Mouse (Mus musculus) midbrain, embryonic 16.5 days (tissue): Measurements from ENCODE around the gene Gm49403. TPM values are rescaled to one million over a fixed set of nuclear protein-coding genes. Genes with fewer than 3 reads are reported as not detected.

ENCODE experiments used
- ATAC-seq: fragments of 200-750 bp; cut with Nextera tagmentation; 2 replicates; pipeline ENCODE4 v1.8.0; 2017; ENCODE audit warnings: moderate TSS enrichment
- H3K27ac ChIP-seq: fragments of 300-500 bp; sonication (generic); 2 replicates; pipeline ENCODE4 v1.5.1; 2014; ENCODE audit warnings: mild to moderate bottlenecking, low read length, mixed read lengths
- H3K27me3 ChIP-seq: fragments of 300-500 bp; sonication (generic); 2 replicates; pipeline ENCODE4 v1.6.1; 2014; ENCODE audit warnings: low read depth, low read length, mixed read lengths; ENCODE audit not compliant: control insufficient read depth, insufficient read depth
- H3K36me3 ChIP-seq: fragments of 300-500 bp; sonication (generic); 2 replicates; pipeline ENCODE4 v1.6.1; 2014; ENCODE audit warnings: mild to moderate bottlenecking, low read length, moderate library complexity, mixed read lengths; ENCODE audit not compliant: control insufficient read depth, insufficient read depth
- H3K4me1 ChIP-seq: fragments of 300-500 bp; sonication (generic); 2 replicates; pipeline ENCODE4 v1.6.1; 2014; ENCODE audit warnings: mild to moderate bottlenecking, low read length, mixed read lengths; ENCODE audit not compliant: control insufficient read depth, insufficient read depth
- H3K4me2 ChIP-seq: fragments of 300-500 bp; sonication (generic); 2 replicates; pipeline ENCODE4 v1.6.1; 2014; ENCODE audit warnings: mild to moderate bottlenecking, low read length, mixed read lengths
- H3K4me3 ChIP-seq: fragments of 300-500 bp; sonication (generic); 2 replicates; pipeline ENCODE4 v1.5.1; 2014; ENCODE audit warnings: low read depth, mild to moderate bottlenecking, low read length, moderate library complexity, mixed read lengths
- H3K9ac ChIP-seq: fragments of 300-500 bp; sonication (generic); 2 replicates; pipeline ENCODE4 v1.6.1; 2014; ENCODE audit warnings: low read depth, low read length, mixed read lengths
- H3K9me3 ChIP-seq: fragments of 300-500 bp; sonication (generic); replicated peaks from 2 replicates; pipeline ENCODE4 v1.6.1; 2014; ENCODE audit warnings: mild to moderate bottlenecking, low read length, mixed read lengths; ENCODE audit not compliant: control insufficient read depth, poor library complexity, severe bottlenecking
- WGBS: fragments of 180-500 bp; shearing (Covaris S2); extraction: QIAGEN DNeasy Blood & Tissue Kit; methylation state at CpG from one replicate; pipeline ENCODE4 v1.1.7; 2014; 5-methylcytosine and 5-hydroxymethylcytosine counted together
- polyA plus RNA-seq: library from polyadenylated mRNA; unstranded; fragments of >200 nt; fragmentation: Nextera tagmentation; extraction: Ambion mirVana; gene quantifications from 2 replicates; pipeline ENCODE4 v1.2.1, GENCODE M21; 2015

The Gm49403 gene
- polyA plus RNA-seq, 1 experiment from 2014 or later = not detected

DNA sequence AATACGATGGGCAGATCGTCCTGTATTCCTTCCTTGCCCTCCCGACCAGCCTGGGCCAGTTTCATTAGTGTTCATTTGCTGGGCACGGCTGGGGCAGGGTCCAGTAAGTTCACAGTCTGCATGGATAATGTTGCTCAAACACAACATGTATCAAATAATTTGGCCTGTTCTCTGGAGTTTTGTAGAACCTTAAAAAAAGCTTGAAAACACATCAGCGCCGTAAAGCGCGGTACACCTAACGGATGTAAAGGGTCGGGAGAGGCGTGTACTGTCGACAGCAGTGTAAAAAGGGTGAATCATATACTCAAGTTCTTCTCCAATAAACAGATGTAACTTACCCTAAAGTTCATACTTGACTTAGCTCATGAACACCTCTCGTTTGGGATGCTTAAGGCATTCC lies 14.8 kb downstream of the Gm49403 start:
- ATAC-seq = no peak

GRCm38 (mm10) chr19:8899079-8899478 lies 15.3 kb downstream of the Gm49403 start:
- no peaks in the 10 kb centered on the region for H3K9me3 ChIP-seq
- WGBS = 63% methylated on average over 3 of the region's 3 CpGs
- H3K9ac ChIP-seq = peak overlapping the region; percentile 88

More for the DNA sequence above, 14.8 kb downstream of the Gm49403 start:
- H3K9me3 ChIP-seq = no peaks in the 10 kb centered on the region
- H3K27ac ChIP-seq = peak overlapping the region; percentile 91
- peak overlapping the region; percentile 88 for H3K9ac ChIP-seq
- H3K4me3 ChIP-seq = peak overlapping the region; percentile 71
- H3K36me3 ChIP-seq = peaks cover 15% of the 10 kb centered on the region
- peak overlapping the region; percentile 84 for H3K4me2 ChIP-seq
- no peaks in the 10 kb centered on the region for H3K27me3 ChIP-seq
- H3K4me1 ChIP-seq = peaks cover 23% of the 10 kb centered on the region
- 14% methylated on average over 13 of the region's 13 CpGs for WGBS

DNA sequence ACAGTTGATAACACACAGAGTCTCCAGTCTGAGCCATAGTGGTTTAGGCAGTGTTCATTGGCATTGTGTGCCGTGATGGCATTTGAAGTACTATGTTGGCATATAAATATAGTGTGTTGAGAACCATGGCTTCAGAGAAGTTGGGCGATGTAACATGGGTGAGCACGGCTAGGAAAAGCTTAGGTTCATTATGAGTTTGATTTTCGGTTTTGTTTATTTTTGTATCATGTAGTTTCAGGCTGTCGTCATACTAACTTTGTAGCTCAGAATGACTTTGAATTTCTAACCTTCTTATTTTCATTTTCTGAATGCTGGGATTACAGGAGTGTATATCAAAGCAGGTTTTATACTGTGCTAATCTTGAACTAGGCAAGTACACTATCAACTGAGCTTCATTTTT lies 19.7 kb downstream of the Gm49403 start:
- peaks cover 36% of the 10 kb centered on the region for H3K36me3 ChIP-seq
- ATAC-seq = no peak
- WGBS = 95% methylated on average over 5 of the region's 5 CpGs

More at GRCm38 (mm10) chr19:8899079-8899478, 15.3 kb downstream of the Gm49403 start:
- Histone ChIP-seq H3K4me1 (peaks cover 18% of the 10 kb centered on the region), H3K27ac (no peak overlapping the region), H3K27me3 (no peaks in the 10 kb centered on the region), H3K4me2 (peak overlapping the region; percentile 84), H3K36me3 (peaks cover 15% of the 10 kb centered on the region), H3K4me3 (peak overlapping the region; percentile 71)
- no peak for ATAC-seq

DNA sequence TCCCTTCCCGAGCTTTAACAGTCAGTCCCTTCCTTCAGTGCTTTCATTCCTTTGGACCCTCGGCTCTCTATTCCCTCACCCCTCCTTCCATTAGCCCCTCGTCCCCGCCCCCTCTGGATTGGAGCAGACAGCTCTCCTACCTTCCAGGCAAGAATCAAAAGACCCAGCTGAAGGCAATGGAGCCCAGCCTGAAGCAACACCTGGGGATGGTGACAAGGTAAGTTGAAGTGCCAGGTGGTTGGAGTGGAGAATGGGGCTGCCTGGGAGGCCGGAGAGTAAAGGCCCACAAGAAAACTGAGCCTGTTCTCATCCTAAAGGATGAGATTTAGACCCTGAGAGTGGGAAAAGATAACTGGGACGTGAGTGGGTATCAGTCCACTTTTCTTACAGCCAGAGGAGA lies 24.8 kb downstream of the Gm49403 start:
- Histone ChIP-seq H3K27ac (no peak overlapping the region), H3K27me3 (no peaks in the 10 kb centered on the region), H3K9ac (no peak overlapping the region), H3K4me1 (no peaks in the 10 kb centered on the region), H3K4me3 (no peak overlapping the region), H3K36me3 (peaks cover 65% of the 10 kb centered on the region), H3K9me3 (no peaks in the 10 kb centered on the region), H3K4me2 (no peak overlapping the region)
- no peak for ATAC-seq
- WGBS = 91% methylated on average over 6 of the region's 6 CpGs

More for the DNA sequence above, 19.7 kb downstream of the Gm49403 start:
- Histone ChIP-seq H3K27ac (no peak overlapping the region), H3K9me3 (no peaks in the 10 kb centered on the region), H3K4me3 (no peak overlapping the region), H3K4me2 (no peak overlapping the region), H3K27me3 (no peaks in the 10 kb centered on the region), H3K4me1 (peaks cover 9% of the 10 kb centered on the region), H3K9ac (no peak overlapping the region)

GRCm38 (mm10) chr19:8911810-8912209 lies 28.1 kb downstream of the Gm49403 start:
- Histone ChIP-seq H3K4me1 (no peaks in the 10 kb centered on the region), H3K36me3 (peaks cover 75% of the 10 kb centered on the region), H3K4me3 (no peak overlapping the region), H3K9ac (no peak overlapping the region), H3K27me3 (no peaks in the 10 kb centered on the region), H3K4me2 (no peak overlapping the region), H3K27ac (no peak overlapping the region), H3K9me3 (no peaks in the 10 kb centered on the region)
- WGBS = 91% methylated on average over 5 of the region's 5 CpGs
- no peak for ATAC-seq

GRCm38 (mm10) chr19:8914212-8914611 lies 30.5 kb downstream of the Gm49403 start:
- Histone ChIP-seq H3K4me1 (no peaks in the 10 kb centered on the region), H3K9me3 (no peaks in the 10 kb centered on the region), H3K27me3 (no peaks in the 10 kb centered on the region), H3K4me2 (no peak overlapping the region), H3K27ac (no peak overlapping the region), H3K4me3 (no peak overlapping the region), H3K9ac (no peak overlapping the region), H3K36me3 (peaks cover 56% of the 10 kb centered on the region)
- ATAC-seq = no peak
- 100% methylated on average over 3 of the region's 3 CpGs for WGBS

GRCm38 (mm10) chr19:8919000-8919399 lies 35.3 kb downstream of the Gm49403 start:
- WGBS = 90% methylated on average over 3 of the region's 3 CpGs
- no peak overlapping the region for H3K4me3 ChIP-seq
- H3K4me2 ChIP-seq = no peak overlapping the region
- H3K27me3 ChIP-seq = no peaks in the 10 kb centered on the region
- no peak overlapping the region for H3K27ac ChIP-seq
- no peaks in the 10 kb centered on the region for H3K9me3 ChIP-seq
- no peak overlapping the region for H3K9ac ChIP-seq
- peaks cover 23% of the 10 kb centered on the region for H3K36me3 ChIP-seq
- no peak for ATAC-seq
- peaks cover 11% of the 10 kb centered on the region for H3K4me1 ChIP-seq

GRCm38 (mm10) chr19:8919684-8920072 lies 35.9 kb downstream of the Gm49403 start:
- Histone ChIP-seq H3K36me3 (peaks cover 16% of the 10 kb centered on the region), H3K4me1 (peaks cover 11% of the 10 kb centered on the region), H3K4me2 (peak overlapping the region; percentile 88), H3K27me3 (no peaks in the 10 kb centered on the region), H3K9me3 (no peaks in the 10 kb centered on the region), H3K9ac (no peak overlapping the region; the same call in 1 of the 2 replicates), H3K27ac (peak overlapping the region; percentile 81), H3K4me3 (peak overlapping the region; percentile 75)
- 69% methylated on average over 6 of the region's 6 CpGs for WGBS
- ATAC-seq = no peak; the same call in 1 of the 2 replicates

GRCm38 (mm10) chr19:8920073-8920736 lies 36.5 kb downstream of the Gm49403 start, which contains the start of gene B3gat3:
TSS of gene B3gat3 (plus strand) at chr19:8920374.
- H3K27ac ChIP-seq = peak within 1 kb of the TSS; percentile 81
- H3K9ac ChIP-seq = peak within 1 kb of the TSS; percentile 72
- H3K36me3 ChIP-seq = peaks cover 11% of the 10 kb centered on the region
- peak within 1 kb of the TSS; percentile 75 for H3K4me3 ChIP-seq
- no peaks in the 10 kb centered on the region for H3K27me3 ChIP-seq
- H3K4me2 ChIP-seq = peak within 1 kb of the TSS; percentile 88
- peaks cover 11% of the 10 kb centered on the region for H3K4me1 ChIP-seq
- 3% methylated on average over 38 of the region's 50 CpGs for WGBS
- peak; percentile 97 for ATAC-seq
- H3K9me3 ChIP-seq = no peaks in the 10 kb centered on the region
